Mouse (Mus musculus) cerebellum, adult 9-10 months (tissue): ENCODE results near the gene Dmrtc2.
"Not testable (repeated sequence)": the region's sequence is repeated elsewhere in the genome, so short reads cannot be mapped to it uniquely, and the experiment has no call there.

Experiments
- DNase-seq: peaks from one replicate; pipeline ENCODE4 v3.0.0; 2022

The Dmrtc2 gene

DNA sequence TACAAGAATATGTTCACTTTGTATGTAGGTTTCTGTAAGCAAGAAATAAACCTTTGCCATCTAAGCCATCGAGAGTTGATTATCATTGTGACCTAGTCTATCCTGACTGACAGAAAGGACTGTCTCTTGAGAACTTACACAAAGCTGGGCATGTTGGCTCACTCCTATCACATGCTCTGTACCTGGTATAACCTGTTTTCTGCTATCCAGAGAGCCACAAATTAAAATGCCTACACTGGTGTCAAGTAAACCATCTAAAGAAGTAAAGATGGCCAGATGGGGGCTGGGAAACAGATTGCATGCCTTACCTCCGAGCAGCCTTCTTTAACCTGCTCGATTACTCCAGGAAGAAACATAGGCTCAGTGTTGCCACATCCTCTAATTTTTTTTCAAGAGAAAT is 7.7 kb downstream of the Dmrtc2 start:
- no peak for DNase-seq

DNA sequence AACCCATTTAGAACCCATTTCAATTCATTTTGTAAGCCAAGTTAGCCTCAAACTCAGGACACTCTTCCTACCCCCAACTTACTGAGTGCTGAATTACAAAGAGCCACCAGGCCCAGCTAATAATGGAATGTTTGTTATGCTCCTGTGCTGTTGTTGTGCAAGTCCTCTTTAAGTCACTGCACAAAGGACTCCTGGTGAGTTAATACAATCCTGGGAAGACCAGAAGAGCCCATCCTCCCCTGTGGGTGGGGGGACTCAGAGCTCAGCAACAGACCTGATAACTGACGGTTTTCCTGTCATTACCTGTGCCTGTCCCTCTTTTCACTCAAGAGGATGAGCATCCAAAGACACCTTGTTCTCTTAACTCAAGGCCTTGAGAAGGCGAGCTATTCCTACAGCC is 9.8 kb downstream of the Dmrtc2 start:
- DNase-seq = no peak

DNA sequence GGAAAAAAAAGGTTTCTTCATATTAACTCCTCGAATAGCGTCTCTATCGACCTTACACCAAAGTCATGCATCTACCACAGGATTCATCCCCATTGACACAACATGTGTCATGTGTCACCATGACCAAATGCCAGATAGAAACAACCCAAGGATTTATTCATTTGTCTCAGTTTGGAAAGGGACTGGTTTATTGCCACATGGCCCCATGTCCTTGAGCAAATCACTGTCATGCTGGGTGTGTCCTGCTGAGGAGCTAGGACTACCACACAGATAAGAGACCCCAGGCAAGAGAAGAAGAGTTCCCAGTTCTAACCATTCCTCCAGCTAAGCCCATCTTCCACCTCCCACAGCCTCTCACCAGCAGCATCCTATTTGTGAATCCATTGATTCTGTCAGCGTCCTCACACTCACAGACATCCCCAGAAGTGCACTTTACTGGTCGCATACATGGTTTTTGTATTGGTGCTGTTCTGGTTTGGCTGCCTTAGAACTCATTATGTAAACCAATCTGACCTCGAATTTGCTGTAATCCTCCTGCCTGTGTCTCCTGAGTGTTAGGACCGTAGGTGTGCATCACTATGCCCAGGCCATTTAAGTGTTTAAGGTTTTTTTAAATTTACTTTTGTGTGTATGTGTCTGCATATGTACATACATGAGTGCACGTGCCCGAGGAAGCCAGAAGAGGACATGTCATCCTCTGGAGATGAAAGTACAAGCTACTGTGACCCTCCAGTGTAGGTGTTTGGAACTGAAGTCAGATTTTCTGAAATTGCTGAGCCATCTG is 12.8 kb downstream of the Dmrtc2 start:
- DNase-seq = peak; percentile 67

DNA sequence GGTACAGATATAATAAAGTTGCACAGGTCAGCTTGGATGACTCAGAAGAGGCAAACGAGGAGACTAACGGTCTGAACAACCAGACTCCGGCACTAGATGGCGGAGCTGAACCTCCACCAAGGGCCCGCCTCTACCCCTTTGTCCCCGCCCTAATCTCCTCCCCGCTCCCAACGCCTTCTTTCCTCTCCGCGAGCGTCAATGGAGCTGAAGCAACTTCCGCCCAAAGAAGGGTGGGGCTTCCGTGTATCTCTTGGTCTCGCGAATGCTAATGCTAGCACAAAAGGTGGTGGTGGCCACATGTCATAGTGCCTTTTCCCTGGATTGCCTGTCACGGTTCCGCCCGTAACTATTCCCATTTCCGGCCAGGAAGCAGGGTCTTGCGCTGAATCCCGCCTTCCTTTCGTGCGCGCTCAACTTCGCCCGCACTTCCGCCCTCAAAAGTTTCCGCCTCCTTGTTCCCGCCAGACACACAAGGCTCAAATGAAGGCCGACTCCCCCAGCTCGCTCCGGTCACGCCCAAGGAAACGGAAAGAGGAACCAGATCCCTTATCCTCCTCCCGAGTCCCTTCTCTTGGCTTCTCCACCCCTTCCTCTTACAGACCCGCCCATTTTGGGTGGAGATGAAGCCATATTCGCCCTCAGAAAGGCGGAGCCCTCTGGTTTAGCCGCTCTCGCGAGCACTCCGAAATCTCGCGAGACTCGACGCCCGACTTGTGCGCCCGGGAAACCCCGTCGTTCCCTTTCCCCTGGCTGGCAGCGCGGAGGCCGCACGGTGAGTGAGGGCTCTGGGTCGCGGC is 14.2 kb downstream of the Dmrtc2 start, which contains the start of gene Rps19:
TSS of gene Rps19 (plus strand) at position 476 of the 797 bp plus-strand sequence.
- DNase-seq = peak; percentile 99

DNA sequence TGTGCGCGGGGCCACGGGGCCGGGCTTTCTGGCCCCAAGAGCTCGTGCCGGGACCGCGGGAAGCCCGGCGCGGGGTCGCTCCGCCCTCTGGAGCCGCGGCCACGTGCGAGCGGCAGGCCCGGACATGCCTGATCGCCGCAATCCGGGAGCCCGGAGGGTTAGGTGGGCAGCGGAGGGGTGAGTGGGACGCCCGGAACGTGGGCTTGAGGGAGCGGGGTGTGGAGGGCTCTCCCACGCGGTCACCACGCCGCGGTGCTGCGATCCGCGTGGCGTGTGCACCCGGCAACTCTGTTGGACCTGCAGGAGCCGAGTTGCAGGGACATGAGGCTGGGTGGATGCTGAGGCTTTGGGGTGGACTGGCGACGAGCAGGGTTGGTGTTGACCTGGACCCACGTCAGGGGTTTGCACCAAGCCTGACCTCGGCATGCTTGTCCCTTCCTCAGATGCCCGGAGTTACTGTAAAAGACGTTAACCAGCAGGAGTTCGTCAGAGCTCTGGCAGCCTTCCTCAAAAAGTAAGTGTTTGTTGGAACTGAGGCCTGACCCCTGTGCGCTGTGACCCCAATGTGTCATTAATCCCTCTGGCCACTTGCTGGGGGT is 14.9 kb downstream of the Dmrtc2 start:
- peak; percentile 76 for DNase-seq

DNA sequence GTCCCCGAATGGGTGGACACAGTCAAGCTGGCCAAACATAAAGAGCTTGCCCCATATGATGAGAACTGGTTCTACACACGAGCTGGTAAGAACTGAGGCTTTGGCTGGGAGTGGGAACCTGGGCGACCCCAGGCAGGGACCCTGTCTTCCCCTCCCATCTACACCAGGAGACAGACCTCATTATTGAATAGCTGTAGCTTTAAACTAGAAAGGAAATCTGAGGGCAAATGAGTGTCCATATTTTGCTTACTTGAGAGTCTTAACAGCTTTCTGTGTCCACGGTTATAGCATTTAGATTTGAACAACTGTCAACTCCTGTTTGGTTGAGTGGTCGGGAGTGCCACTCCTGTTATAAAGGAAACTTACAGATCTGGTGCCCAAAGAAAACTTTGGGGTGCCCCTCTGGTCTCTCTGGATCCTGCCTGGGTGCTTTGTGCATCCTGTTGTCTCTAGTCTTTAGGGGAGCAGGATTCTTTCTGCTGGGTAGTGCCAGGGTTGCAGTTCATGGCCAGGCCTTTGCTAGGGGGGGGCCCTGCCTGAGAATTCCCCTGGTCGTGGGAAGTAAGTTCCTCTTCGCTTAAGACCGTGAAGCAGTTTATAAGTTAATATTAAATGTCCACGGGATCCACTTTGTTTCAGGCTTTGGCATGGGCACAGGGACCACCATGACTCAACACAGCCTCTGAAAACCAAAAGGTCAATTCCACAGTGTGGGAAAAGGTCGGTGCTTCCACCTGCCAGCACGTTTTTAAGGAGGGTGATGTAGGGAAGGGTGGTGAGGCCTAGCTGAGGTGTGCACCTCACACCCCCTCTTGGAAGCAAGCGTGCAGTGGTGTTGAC is 15.8 kb downstream of the Dmrtc2 start:
- peak; percentile 56 for DNase-seq

DNA sequence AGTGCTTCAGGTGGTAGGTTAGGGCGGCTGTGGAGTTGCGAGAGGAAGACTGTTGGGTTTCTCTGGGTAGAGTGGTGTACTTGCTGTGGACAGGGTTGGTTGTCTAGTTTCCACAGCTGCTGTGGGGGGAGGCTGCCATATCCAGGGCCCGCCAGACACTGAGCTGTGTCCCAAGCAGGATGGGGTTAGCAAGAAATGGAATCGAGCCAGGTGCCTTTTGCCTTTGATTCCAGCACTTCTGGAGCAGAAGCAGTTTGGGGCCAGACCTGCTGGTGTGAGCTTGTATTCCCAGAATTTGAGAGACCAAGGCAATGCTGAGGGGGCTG is 16.4 kb downstream of the Dmrtc2 start:
- peak; percentile 60 for DNase-seq

DNA sequence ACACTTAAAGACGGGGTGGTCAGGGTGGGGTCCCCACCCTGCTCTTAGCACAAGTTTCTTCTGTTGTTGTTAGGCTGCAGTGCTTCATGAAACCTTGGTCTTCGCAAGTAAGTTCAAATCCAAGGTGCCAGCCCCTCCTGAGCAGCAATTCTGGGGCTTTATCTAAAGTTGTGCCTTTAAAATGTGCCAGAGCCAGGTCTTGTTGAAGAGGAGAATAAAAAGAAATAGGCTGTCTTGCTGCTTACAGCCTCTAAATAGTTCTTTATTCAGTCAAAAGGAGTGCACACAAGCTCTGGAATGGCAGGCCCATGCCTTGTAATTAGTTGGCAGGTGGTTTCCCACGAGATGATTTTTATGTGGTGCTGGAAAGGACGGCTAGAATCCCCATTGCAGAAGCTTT is 17.2 kb downstream of the Dmrtc2 start:
- no peak for DNase-seq

DNA sequence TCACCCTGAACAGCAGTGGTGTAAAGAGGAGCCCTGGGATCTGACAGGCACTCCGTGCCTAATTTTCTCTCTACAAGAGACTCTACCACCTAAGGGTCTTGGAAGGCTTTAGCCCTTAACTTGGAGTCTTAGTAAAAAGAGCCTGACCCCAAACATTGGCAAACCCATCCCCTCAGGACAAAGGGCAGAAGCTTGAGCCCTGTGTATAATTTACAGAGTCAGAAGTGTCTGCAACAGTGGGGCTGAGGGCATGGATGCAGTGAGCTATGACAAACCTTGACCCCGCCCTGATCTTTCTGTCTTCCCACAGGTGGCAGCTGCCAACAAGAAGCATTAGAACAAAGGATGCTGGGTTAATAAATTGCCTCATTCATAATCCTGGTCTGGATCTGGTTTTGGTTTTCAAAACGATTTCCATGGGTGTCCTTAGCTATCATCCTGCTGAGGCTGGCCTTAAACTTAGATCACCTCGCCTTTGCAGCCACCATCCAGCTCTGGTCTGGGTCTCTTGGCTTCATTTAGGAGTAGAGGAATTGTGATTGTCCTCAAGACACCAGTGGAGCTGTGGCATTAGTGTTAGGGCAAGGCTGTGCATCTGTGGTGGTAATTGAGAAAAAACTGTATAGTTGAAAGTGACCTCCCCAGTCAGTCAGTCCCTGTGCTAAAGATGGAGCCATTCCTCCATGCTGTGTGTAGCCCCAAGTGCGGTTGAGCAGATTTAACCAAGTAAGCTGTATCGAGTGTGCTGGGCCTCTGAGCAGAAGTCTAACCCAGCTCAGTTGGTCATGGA is 19.8 kb downstream of the Dmrtc2 start:
- DNase-seq = no peak

DNA sequence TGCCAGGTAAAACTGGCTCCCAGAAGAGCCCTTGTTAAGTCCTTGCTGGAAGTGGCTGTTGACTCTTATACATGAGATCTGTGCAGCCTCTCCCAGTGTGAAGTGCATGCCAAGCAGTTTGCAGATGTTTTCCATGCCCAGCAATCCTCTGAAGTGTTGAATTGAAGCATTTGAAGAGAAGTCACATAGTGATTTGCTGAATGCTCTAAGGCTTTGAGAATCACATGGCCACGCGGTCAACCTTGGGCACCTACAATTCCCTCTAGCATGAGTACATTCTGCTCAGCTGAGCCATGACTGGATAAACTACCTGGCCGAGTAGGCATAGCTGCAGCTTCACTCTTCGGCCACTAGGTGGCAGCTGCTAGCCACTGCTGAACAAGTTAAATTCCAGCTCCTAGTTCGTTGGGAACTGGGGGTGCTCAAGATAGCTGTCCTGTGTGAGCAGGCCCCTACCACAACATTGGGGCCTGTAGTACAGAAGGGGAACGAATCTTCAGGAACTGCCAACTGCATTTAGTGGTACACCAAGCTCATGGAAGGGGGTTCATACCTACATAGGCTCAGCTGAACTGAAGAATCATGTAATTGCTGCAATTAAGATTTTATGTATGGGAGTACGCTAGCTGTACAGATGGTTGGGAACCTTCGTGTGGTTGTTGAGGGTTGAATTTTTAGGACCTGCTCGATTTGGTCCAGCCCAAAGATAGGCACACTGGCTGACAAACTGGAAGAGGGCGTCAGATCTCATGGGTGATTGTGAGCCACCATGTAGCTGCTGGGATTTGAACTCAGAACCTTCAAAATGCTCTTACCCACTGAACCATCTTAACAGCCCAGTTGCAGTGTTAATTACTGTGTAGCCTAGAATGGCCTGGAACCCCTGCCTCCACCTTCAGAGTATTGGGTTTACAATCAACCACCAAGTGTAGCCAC is 20.7 kb downstream of the Dmrtc2 start:
- DNase-seq = peak; percentile 79

DNA sequence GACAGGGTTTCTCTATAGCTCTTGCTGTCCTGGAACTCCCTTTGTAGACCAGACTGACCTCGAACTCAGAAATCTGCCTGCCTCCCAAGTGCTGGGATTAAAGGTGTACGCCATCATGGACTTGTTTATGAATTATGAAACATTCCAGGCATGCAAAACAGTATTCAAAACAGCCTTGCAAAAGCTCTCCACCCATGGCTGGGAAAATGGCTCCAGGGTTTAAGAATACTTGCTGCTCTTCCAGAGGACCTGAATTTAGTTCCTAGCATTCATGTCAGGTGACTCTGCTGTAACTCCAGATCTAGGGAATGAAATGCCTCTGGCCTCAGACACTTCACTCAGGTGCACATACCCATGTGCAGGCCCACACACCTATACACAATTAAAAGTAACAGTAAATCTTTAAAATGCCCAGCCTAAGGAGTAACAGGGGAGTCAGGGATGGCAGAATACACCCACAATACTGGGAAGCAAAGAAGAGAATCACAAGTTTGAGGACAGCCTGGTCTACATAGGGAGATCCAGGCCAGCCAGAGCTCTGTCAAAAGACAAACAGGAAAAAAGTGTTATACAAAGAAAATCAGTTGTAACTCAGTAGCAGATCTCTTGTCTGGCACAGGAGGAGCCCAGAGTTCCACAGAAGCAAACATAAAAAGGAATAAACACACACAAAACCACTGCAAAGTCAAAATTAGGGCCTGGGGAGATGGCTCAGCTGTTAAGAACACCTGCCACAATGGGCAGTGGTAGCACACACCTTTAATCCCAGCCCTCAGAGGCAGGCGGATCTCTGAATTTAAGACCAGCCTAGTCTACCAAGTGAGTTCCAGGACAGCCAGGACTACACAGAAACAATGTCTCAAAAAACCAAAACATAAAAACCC is 21.6 kb downstream of the Dmrtc2 start:
- DNase-seq = no peak

DNA sequence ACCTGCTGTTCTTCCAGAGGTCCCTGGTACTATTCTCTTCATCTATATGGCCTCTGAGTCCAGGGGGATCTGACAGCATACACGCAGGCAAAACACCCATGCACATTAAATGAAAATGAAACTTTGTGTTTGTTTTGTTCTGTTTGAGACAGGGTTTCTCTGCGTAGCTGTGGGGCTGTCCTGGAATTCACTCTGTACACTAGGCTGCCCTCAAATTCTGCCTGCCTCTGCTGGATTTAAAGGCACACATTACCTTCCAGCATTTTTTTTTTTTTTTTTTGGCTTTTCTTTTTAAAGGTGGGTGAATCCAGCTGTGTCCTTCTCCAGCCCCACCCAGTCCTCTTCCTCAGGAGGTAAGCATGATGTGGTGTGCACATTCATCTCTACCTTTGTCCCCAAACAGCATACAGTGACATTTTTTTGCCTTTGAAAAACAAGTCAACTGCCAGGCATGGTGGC is 22.3 kb downstream of the Dmrtc2 start:
- no peak for DNase-seq

DNA sequence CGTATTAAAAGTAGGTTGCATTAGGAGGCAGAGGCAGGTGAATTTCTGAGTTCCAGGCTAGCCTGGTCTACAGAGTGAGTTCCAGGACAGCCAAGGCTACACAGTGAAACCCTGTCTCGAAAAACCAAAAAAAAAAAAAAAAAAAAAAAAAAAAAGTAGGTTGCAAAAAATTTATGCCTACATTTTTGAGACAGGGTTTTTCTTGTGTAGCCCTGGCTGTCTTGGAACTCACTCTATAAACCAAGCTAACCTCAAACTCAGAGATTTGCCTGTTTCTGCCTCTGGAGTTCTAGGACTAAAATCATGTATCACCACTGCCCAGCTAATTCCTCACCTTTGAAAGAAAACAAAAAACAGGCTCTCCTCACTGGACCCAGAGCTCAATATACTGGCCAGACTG is 25.9 kb downstream of the Dmrtc2 start:
- DNase-seq = not testable (repeated sequence)

DNA sequence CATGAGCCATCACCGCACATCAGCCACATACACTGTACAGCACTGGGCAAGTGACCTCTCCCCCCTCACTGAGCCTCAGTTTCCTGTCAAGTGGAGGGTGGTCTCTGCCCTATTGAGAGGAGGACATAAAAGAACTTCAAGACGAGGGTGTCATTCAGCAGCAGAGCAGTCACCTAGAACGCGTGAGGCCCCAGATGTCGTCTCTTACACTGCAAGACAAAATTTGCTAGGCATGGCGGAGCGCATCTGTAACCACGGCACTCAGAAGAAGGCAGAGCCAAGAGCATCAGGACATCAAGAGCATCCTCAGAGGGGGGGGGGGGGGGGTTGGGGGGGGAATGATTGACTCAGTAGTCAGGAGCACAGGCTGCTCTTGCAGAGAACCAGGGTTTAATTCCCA is 26.4 kb downstream of the Dmrtc2 start:
- no peak for DNase-seq

DNA sequence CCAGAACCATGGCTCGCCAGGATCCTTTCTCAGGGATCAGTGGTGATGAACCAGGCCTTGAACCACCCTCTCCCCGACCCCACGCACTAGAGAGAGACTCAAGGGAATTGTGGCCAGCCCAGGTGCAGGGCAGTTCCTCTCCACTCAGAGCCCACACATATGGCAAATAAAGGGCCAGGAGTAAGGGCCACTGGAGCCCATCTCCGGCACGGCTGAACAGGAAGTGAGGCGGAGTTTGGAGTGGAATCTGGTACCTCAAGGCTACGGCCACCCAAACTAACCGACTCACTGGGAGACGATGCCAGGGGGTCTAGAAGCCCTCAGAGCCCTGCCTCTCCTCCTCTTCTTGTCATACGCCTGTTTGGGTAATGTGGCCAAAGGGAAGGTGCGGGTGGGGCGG is 27.4 kb downstream of the Dmrtc2 start, which contains the start of gene Cd79a:
TSS of gene Cd79a (plus strand) at position 158 of the 400 bp plus-strand sequence.
- no peak for DNase-seq

DNA sequence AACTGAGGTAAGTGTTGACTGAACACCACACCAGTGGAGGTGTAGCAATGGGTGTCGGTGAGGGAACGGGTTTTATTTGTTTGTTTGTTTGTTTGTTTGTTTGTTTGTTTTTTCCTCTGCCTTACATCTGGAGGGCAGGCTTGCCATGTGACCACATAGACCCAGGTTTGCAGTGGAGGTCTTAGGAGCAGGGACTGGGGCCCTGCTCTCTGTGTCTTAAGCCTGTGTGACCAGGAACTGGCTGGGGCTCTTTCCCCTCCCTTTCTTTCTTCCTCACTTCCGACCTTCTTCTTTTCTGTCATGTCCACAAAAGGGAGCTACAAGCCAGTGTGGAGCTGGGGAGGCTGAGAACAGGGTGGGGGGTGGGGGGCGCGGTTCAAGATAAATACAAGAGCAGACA is 28.1 kb downstream of the Dmrtc2 start:
- DNase-seq = no peak

DNA sequence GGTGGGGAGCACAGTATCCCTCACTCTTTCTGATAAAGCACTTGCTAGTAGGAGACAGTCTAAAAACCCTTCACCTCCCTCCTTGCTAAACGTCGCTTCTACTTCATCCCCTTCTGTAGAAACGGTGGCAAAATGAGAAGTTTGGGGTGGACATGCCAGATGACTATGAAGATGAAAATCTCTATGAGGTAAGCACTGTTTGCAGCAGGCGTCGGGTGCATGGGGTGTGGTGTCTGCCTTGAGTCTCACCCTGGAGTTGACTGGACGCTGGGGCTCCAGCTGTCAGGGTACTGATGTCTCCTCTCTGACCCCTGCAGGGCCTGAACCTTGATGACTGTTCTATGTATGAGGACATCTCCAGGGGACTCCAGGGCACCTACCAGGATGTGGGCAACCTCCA is 31.3 kb downstream of the Dmrtc2 start:
- DNase-seq = no peak

DNA sequence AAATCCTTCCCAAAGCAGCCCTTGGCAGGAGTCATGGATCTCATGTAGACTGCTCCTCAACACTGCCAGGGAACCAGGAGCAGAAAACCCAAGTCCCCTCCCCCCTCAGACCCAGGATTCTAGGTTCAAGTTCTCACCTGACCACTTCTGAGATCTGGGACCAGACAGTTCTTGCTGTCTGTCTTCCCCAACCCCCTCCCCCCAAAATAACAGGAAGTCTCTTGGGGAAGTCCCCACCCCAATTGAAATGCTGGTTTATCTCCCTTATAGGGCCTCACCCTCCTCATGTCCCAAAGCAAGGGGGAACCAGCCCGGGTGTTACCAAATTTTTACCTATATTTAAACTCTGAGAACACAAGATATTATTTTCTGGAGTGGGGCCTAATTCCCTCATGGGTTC is 32.0 kb downstream of the Dmrtc2 start:
- DNase-seq = peak; percentile 51

DNA sequence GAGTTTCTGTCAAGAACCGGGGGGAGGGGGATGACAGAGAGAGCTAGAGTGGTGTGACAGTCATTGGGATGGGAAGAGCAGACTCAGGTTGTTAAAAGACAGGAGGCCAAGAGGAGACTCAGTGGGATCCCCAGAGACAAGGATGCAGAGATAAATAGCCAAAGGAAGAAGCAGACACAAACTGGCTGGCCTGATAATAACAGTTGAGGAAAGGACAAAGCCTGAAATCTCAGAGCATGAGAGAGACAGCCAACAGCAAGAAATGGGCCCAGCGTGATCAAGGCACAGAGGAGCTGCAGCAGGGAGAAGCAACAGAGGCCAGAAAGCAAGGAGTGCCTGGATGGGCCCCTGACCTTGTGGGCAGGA is 32.4 kb downstream of the Dmrtc2 start:
- DNase-seq = peak; percentile 61
